Mouse (Mus musculus): ENCODE measurements around the gene Defb29.

The Defb29 gene

GRCm38 (mm10) chr2:152500863-152501229 is 39.1 kb downstream of the Defb29 start:
- DNase-seq (ENCODE audit: low spot score in 2 of 2) = peak in 1 of 2 experiments; percentile 19

DNA sequence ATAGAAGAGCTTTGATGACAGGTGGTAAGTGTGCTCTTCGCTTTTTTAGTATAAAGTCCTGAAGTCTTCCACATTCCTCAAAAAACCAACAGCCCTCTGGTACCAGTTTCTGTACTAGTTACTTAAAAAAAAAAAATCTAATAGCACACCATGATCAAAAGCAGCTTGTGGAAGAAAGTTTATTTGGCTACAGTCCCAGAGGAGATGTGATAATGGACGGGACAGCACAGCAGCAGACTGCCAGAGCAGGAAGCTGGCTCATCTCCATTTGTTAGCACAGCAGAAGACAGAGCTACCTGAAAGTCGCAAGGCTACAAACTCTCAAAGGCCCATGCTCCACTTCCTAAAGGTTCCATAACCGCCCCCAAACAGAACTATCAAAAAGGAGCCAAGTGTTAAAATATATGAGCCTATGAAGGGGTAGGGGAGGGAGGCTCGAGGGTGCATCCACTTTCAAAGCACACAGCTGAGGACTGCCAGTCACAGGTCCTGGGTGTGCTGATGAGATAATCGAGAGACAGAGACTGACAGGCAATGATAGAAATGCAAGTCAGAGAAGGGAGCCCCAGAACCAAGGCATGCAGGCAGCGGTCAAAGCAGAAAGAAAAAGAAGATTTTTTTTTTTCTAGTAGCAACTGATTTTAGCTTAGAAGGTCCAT is 39.6 kb downstream of the Defb29 start:
- DNase-seq (ENCODE audit: low spot score in 2 of 2) = peak; percentile 6 to 20

GRCm38 (mm10) chr2:152498020-152498419 is 41.9 kb downstream of the Defb29 start:
- DNase-seq (ENCODE audit: low spot score in 2 of 2) = no peak

GRCm38 (mm10) chr2:152493151-152493550 is 46.7 kb downstream of the Defb29 start:
- DNase-seq (ENCODE audit: low spot score in 2 of 2) = no peak

GRCm38 (mm10) chr2:152490038-152490437 is 49.9 kb downstream of the Defb29 start, which contains the start of gene Defb22:
Gene Defb22, minus strand, starts transcription at chr2:152490138.
- no peak for DNase-seq (ENCODE audit: low spot score in 2 of 2)

Data from spleen, postnatal 10 days (tissue).